Mouse (Mus musculus) c-Kit-negative CD71-positive TER-119-positive erythroid progenitor cells, embryonic 14.5 days (primary cell): ENCODE data around the gene Shbg.

Experiments used
- DNase-seq: peaks from one replicate; pipeline ENCODE4 v3.0.0-alpha.2; 2013; ENCODE audit warnings: low read depth, low spot score

Shbg gene

GRCm38 (mm10) chr11:69601768-69602167 lies 15.9 kb downstream of the Shbg start:
- DNase-seq: no peak

GRCm38 (mm10) chr11:69600098-69600497 lies 17.6 kb downstream of the Shbg start:
- DNase-seq: no peak

- DNase-seq: no peak
Measured at GRCm38 (mm10) chr11:69599436-69599835, 18.3 kb downstream of the Shbg start.

- DNase-seq: no peak
Measured at GRCm38 (mm10) chr11:69594853-69595252, 22.9 kb downstream of the Shbg start.

GRCm38 (mm10) chr11:69592799-69593198 lies 24.9 kb downstream of the Shbg start:
- DNase-seq: no peak

GRCm38 (mm10) chr11:69591899-69592637 lies 25.6 kb downstream of the Shbg start:
- no peak for DNase-seq

- no peak for DNase-seq
Measured at GRCm38 (mm10) chr11:69591424-69591823, 26.3 kb downstream of the Shbg start.

GRCm38 (mm10) chr11:69590622-69591021 lies 27.1 kb downstream of the Shbg start:
- DNase-seq: no peak

GRCm38 (mm10) chr11:69589207-69589834 lies 28.4 kb downstream of the Shbg start:
- no peak for DNase-seq

GRCm38 (mm10) chr11:69585718-69586325 lies 31.9 kb downstream of the Shbg start:
- DNase-seq: peak; percentile 69

GRCm38 (mm10) chr11:69584937-69585336 lies 32.8 kb downstream of the Shbg start:
- no peak for DNase-seq

- DNase-seq: no peak
Measured at GRCm38 (mm10) chr11:69584008-69584407, 33.7 kb downstream of the Shbg start.

GRCm38 (mm10) chr11:69582230-69582805 lies 35.4 kb downstream of the Shbg start:
- no peak for DNase-seq

GRCm38 (mm10) chr11:69581814-69582213 lies 35.9 kb downstream of the Shbg start:
- DNase-seq: no peak

GRCm38 (mm10) chr11:69581147-69581688 lies 36.5 kb downstream of the Shbg start:
- DNase-seq: peak; percentile 90

GRCm38 (mm10) chr11:69580572-69581146 lies 37.0 kb downstream of the Shbg start:
- DNase-seq: no peak

GRCm38 (mm10) chr11:69580091-69580514 lies 37.6 kb downstream of the Shbg start, which contains the start of the genes Wrap53 and Trp53:
Wrap53 (minus strand) TSS chr11:69580255.
Trp53 (plus strand) TSS chr11:69580359.
- DNase-seq: peak; percentile 82

GRCm38 (mm10) chr11:69579128-69580017 lies 38.3 kb downstream of the Shbg start:
- peak; percentile 99 for DNase-seq

- no peak for DNase-seq
Measured at GRCm38 (mm10) chr11:69578301-69578700, 39.4 kb downstream of the Shbg start.

- DNase-seq: no peak
Measured at GRCm38 (mm10) chr11:69576307-69576706, 41.4 kb downstream of the Shbg start.

GRCm38 (mm10) chr11:69575220-69575619 lies 42.5 kb downstream of the Shbg start:
- no peak for DNase-seq
